In genomic region chr11:88053821-88054220, GRCm38 (mm10) we compare ENCODE assay signal across 22 mouse cellular contexts. TPM values are rescaled to one million over a fixed set of nuclear protein-coding genes. Genes with fewer than 3 reads are reported as not detected.
A peak's percentile ranks its signal among the peaks of the same experiment; 100 is the strongest.
DNase-seq lines count a peak whose midpoint lies in the region; ATAC-seq and TF ChIP-seq lines count a peak whose summit lies in the region.
"Had no signal": no experiment of that assay in that cellular context is flagged by ENCODE, and none has a peak within 500 bp of the region (broad histone marks: within the 10 kb centered on the region; RNA-seq: fewer than 3 reads in every experiment).

No protein-coding gene starts in this region.

- H3K4me2 ChIP-seq in heart, embryonic 12.5 days = no peak overlapping the region
- H3K4me2 ChIP-seq in lung, embryonic 16.5 days (ENCODE audit: low read depth, low read length) = no peak overlapping the region
- H3K4me2 ChIP-seq in CH12.LX (ENCODE audit: insufficient read depth, low read depth, poor library complexity, severe bottlenecking) = no peak overlapping the region
- H3K4me2 ChIP-seq: embryonic facial prominence, embryonic 12.5 days; heart, embryonic 11.5 days; hindbrain, embryonic 15.5 days; limb, embryonic 13.5 days; midbrain, embryonic 15.5 days; neural tube, embryonic 12.5 days had no signal

- H3K9me3 ChIP-seq in heart, embryonic 12.5 days (replicated peaks) = no peaks in the 10 kb centered on the region
- no peaks in the 10 kb centered on the region for H3K9me3 ChIP-seq in lung, embryonic 16.5 days (ENCODE audit: control insufficient read depth, low read length)
- H3K9me3 ChIP-seq in CH12.LX (replicated peaks; ENCODE audit: low read length) = no peaks in the 10 kb centered on the region
- H3K9me3 ChIP-seq: embryonic facial prominence, embryonic 12.5 days; hindbrain, embryonic 15.5 days; limb, embryonic 13.5 days; midbrain, embryonic 15.5 days; neural tube, embryonic 12.5 days had no signal

- intact Hi-C loops in heart, postnatal 36 days (cut with DNase I) = loop anchor here (10.0 kb wide), 1 partner anchor 451 kb away; no protein-coding TSS in a partner anchor

- WGBS in heart, embryonic 12.5 days = 66% methylated on average over 3 of the region's 3 CpGs
- WGBS in lung, embryonic 16.5 days = 51% methylated on average over 3 of the region's 3 CpGs

- in situ Hi-C loops in CH12.LX (cut with MboI; ENCODE audit: low pct_ligation_motif_present, low pct_unique_long_range_greater_than_20kb, low sequenced_read_pairs) = no loop called here

- peaks cover 27% of the 10 kb centered on the region for H3K79me2 ChIP-seq in CH12.LX (replicated peaks; ENCODE audit: control insufficient read depth, extremely low read depth, insufficient read depth, poor library complexity, severe bottlenecking)

- H3K27me3 ChIP-seq in heart, embryonic 12.5 days (replicated peaks) = no peaks in the 10 kb centered on the region
- no peaks in the 10 kb centered on the region for H3K27me3 ChIP-seq in lung, embryonic 16.5 days (ENCODE audit: control insufficient read depth, insufficient read depth, low read depth, low read length)
- H3K27me3 ChIP-seq in CH12.LX (replicated peaks) = no peaks in the 10 kb centered on the region
- H3K27me3 ChIP-seq: embryonic facial prominence, embryonic 12.5 days; hindbrain, embryonic 15.5 days; limb, embryonic 13.5 days; midbrain, embryonic 15.5 days; neural tube, embryonic 12.5 days had no signal

- no peak for TF ChIP-seq RAD21 in CH12.LX (IDR thresholded peaks at IDR 0.05; ENCODE audit: low read depth, low read length)

- TF ChIP-seq EP300 in CH12.LX (IDR thresholded peaks at IDR 0.05; ENCODE audit: low read length) = no peak

- H3K27ac ChIP-seq in heart, embryonic 12.5 days (ENCODE audit: poor library complexity, severe bottlenecking) = 0 out of 2 replicates have a peak overlapping the region, but pooled peaks have one; percentile 16
- no peak overlapping the region for H3K27ac ChIP-seq in lung, embryonic 16.5 days (ENCODE audit: low read length)
- H3K27ac ChIP-seq in CH12.LX (ENCODE audit: insufficient read depth, low read depth) = no peak overlapping the region
- H3K27ac ChIP-seq: embryonic facial prominence, embryonic 12.5 days; hindbrain, embryonic 15.5 days; limb, embryonic 13.5 days; liver, embryonic 14.5 days; midbrain, embryonic 15.5 days; neural tube, embryonic 12.5 days had no signal

- 0 out of 2 replicates have a peak, but pooled peaks have one; percentile 9 for TF ChIP-seq POLR2A in CH12.LX (IDR thresholded peaks at IDR 0.05; ENCODE audit: low read depth, low read length)

- H3K36me3 ChIP-seq in heart, embryonic 12.5 days = peaks cover 33% of the 10 kb centered on the region
- H3K36me3 ChIP-seq in lung, embryonic 16.5 days (ENCODE audit: control insufficient read depth, insufficient read depth, low read length) = peaks cover 16% of the 10 kb centered on the region; the same call in 1 of the 2 replicates
- peaks cover 26 to 73% of the 10 kb centered on the region in 2 experiments for H3K36me3 ChIP-seq in CH12.LX (replicated peaks in 1 of 2; ENCODE audit: control insufficient read depth in 1 of 2, insufficient read depth in 1 of 2, low read length in 1 of 2)

- no peak overlapping the region for H3K4me3 ChIP-seq in heart, embryonic 12.5 days
- H3K4me3 ChIP-seq in lung, embryonic 16.5 days (ENCODE audit: low read length) = no peak overlapping the region
- no peak overlapping the region for H3K4me3 ChIP-seq in CH12.LX (replicated peaks in 1 of 3; ENCODE audit: low read depth in 2 of 3, low read length in 2 of 3, poor library complexity in 1 of 3)
- H3K4me3 ChIP-seq: embryonic facial prominence, embryonic 12.5 days; hindbrain, embryonic 15.5 days; limb, embryonic 13.5 days; midbrain, embryonic 15.5 days; neural tube, embryonic 12.5 days had no signal

- no peak overlapping the region for H3K9ac ChIP-seq in heart, embryonic 12.5 days
- no peak overlapping the region for H3K9ac ChIP-seq in lung, embryonic 16.5 days (ENCODE audit: low read length)
- no peak overlapping the region for H3K9ac ChIP-seq in CH12.LX (ENCODE audit: insufficient read depth, low read depth)
- H3K9ac ChIP-seq: embryonic facial prominence, embryonic 12.5 days; hindbrain, embryonic 15.5 days; limb, embryonic 13.5 days; liver, embryonic 14.5 days; midbrain, embryonic 15.5 days; neural tube, embryonic 12.5 days had no signal

- dilution Hi-C loops in CH12.LX (cut with MboI; ENCODE audit: extremely low pct_ligation_motif_present, extremely low pct_unique_long_range_greater_than_20kb, low sequenced_read_pairs) = loop anchor here (25.0 kb wide), 1 partner anchor 133 kb away; no protein-coding TSS in a partner anchor

- peak; percentile 25 for DNase-seq in cerebellum, adult 9-10 months
- no peak for DNase-seq in cerebellum, adult 18-20 months
- no peak for DNase-seq in heart, postnatal 36 days
- DNase-seq in lung, postnatal 25 days (ENCODE audit: low spot score) = no peak
- DNase-seq in CH12.LX (ENCODE audit: extremely low read depth) = no peak
- DNase-seq: adrenal gland, postnatal 25 days; cerebellum, adult 9-11 months; kidney, postnatal 36 days; layer of hippocampus, postnatal 36 days; lung, postnatal 10 days; right cerebral cortex, postnatal 14 days; spleen, adult 18-20 months; thymus, postnatal 14 days had no signal

- no peak for TF ChIP-seq CTCF in CH12.LX (conservative IDR thresholded peaks at IDR 0.05 in 1 of 2, IDR thresholded peaks at IDR 0.05 in 1 of 2; ENCODE audit: low read depth in 2 of 2, low read length in 2 of 2)

- peaks cover 16% of the 10 kb centered on the region for H3K4me1 ChIP-seq in heart, embryonic 12.5 days (replicated peaks)
- peaks cover 20% of the 10 kb centered on the region for H3K4me1 ChIP-seq in lung, embryonic 16.5 days (replicated peaks; ENCODE audit: control insufficient read depth, insufficient read depth, low read length)
- peaks cover 0 to 46% of the 10 kb centered on the region in 2 experiments; a peak in 3 of 4 replicates for H3K4me1 ChIP-seq in CH12.LX (ENCODE audit: control insufficient read depth in 1 of 2, insufficient read depth in 2 of 2)

- no peak for ATAC-seq in heart, embryonic 12.5 days (ENCODE audit: insufficient number of reproducible peaks, low FRiP score)
- peak; percentile 30; the same call in 1 of the 2 replicates for ATAC-seq in lung, embryonic 16.5 days (ENCODE audit: low read depth)
- ATAC-seq: midbrain, embryonic 15.5 days had no signal

TF ChIP-seq in CH12.LX, 34 proteins besides CTCF, POLR2A, EP300 and RAD21:
- TF ChIP-seq SIN3A (IDR thresholded peaks at IDR 0.05; ENCODE audit: low read length) = no peak
- no peak for TF ChIP-seq USF2 (conservative IDR thresholded peaks at IDR 0.05; ENCODE audit: low read depth, low read length)
- no peak for TF ChIP-seq BHLHE40 (IDR thresholded peaks at IDR 0.05; ENCODE audit: low read depth, low read length)
- no peak for TF ChIP-seq ZC3H11A (IDR thresholded peaks at IDR 0.05; ENCODE audit: low read depth, low read length)
- no peak for TF ChIP-seq ZKSCAN1 (IDR thresholded peaks at IDR 0.05; ENCODE audit: borderline replicate concordance, low read depth, low read length)
- no peak for TF ChIP-seq GABPA (IDR thresholded peaks at IDR 0.05; ENCODE audit: insufficient replicate concordance, low read depth, low read length)
- TF ChIP-seq UBTF (IDR thresholded peaks at IDR 0.05; ENCODE audit: low read depth, low read length) = no peak
- TF ChIP-seq TCF12 (IDR thresholded peaks at IDR 0.05; ENCODE audit: low read depth, low read length) = no peak
- TF ChIP-seq MAZ (IDR thresholded peaks at IDR 0.05; ENCODE audit: low read depth, low read length) = no peak
- TF ChIP-seq JUND (conservative IDR thresholded peaks at IDR 0.05; ENCODE audit: low read depth, low read length) = no peak
- TF ChIP-seq CHD1 (IDR thresholded peaks at IDR 0.05; ENCODE audit: low read depth, low read length) = no peak
- TF ChIP-seq MYC (IDR thresholded peaks at IDR 0.05; ENCODE audit: low read depth, low read length) = no peak
- no peak for TF ChIP-seq NRF1 (IDR thresholded peaks at IDR 0.05; ENCODE audit: low read depth, low read length)
- no peak for TF ChIP-seq HCFC1 (IDR thresholded peaks at IDR 0.05; ENCODE audit: low read depth, low read length)
- TF ChIP-seq TBP (conservative IDR thresholded peaks at IDR 0.05; ENCODE audit: low read depth, low read length) = no peak
- TF ChIP-seq MAX (IDR thresholded peaks at IDR 0.05; ENCODE audit: low read length) = no peak
- TF ChIP-seq MAFK (IDR thresholded peaks at IDR 0.05; ENCODE audit: insufficient replicate concordance, low read length) = no peak
- TF ChIP-seq PAX5 (IDR thresholded peaks at IDR 0.05; ENCODE audit: low read length) = no peak
- no peak for TF ChIP-seq CHD2 (IDR thresholded peaks at IDR 0.05; ENCODE audit: low read length)
- TF ChIP-seq ETS1 (conservative IDR thresholded peaks at IDR 0.05; ENCODE audit: low read depth, low read length) = no peak

RNA-seq across cellular contexts. Expression of gene Srsf1, which starts 6.6 kb away (rescaled TPM):
- polyA plus RNA-seq in heart, embryonic 12.5 days (2016; fragmentation: Nextera tagmentation; extraction: Ambion mirVana) = 254 and 260 TPM in 2 replicates
- total RNA-seq in heart, postnatal 36 days (2021) = 10 to 100 TPM; 80.2 to 99.7 TPM
- polyA plus RNA-seq in lung, embryonic 16.5 days (2015; fragmentation: Nextera tagmentation; extraction: Ambion mirVana) = 257 and 272 TPM in 2 replicates
- total RNA-seq in CH12.LX (2012; rRNA removed) (416 and 617 TPM in 2 replicates), CH12.LX (2014; rRNA removed) (812 and 852 TPM in 2 replicates)
- 705 and 730 TPM in 2 replicates for polyA plus RNA-seq in CH12.LX (2012; ENCODE audit: insufficient read length, low read depth)

RNA-seq across cellular contexts. Expression of gene Vezf1, which starts 14.3 kb away (rescaled TPM):
- polyA plus RNA-seq in heart, embryonic 12.5 days (2016; fragmentation: Nextera tagmentation; extraction: Ambion mirVana) = 27.3 and 29.3 TPM in 2 replicates
- total RNA-seq in heart, postnatal 36 days (2021) = 10 to 100 TPM; 45.0 to 46.7 TPM
- polyA plus RNA-seq in lung, embryonic 16.5 days (2015; fragmentation: Nextera tagmentation; extraction: Ambion mirVana) = 32.9 and 38.2 TPM in 2 replicates
- total RNA-seq in CH12.LX (2012; rRNA removed) (5.6 and 7.4 TPM in 2 replicates), CH12.LX (2014; rRNA removed) (8.3 and 9.8 TPM in 2 replicates)
- 10.1 and 11.4 TPM in 2 replicates for polyA plus RNA-seq in CH12.LX (2012; ENCODE audit: insufficient read length, low read depth)

RNA-seq across cellular contexts. Expression of gene Cuedc1, which starts 44.0 kb away (rescaled TPM):
- polyA plus RNA-seq in heart, embryonic 12.5 days (2016; fragmentation: Nextera tagmentation; extraction: Ambion mirVana) = 20.7 and 22.9 TPM in 2 replicates
- total RNA-seq in heart, postnatal 36 days (2021) = 10 to 100 TPM; 47.9 to 54.2 TPM
- polyA plus RNA-seq in lung, embryonic 16.5 days (2015; fragmentation: Nextera tagmentation; extraction: Ambion mirVana) = 11.3 and 11.8 TPM in 2 replicates
- total RNA-seq in CH12.LX (2012; rRNA removed) (0.34 and 0.47 TPM in 2 replicates), CH12.LX (2014; rRNA removed) (0.18 and 0.20 TPM in 2 replicates)
- 0.51 and 0.76 TPM in 2 replicates for polyA plus RNA-seq in CH12.LX (2012; ENCODE audit: insufficient read length, low read depth)
